Mouse (Mus musculus): ENCODE data around the gene Slc35f5. TPM values are rescaled to one million over a fixed set of nuclear protein-coding genes. Genes with fewer than 3 reads are reported as not detected.
A peak's percentile ranks its signal among the peaks of the same experiment; 100 is the strongest.
"Not testable (repeated sequence)": the region's sequence is repeated elsewhere in the genome, so short reads cannot be mapped to it uniquely, and the experiment has no call there.

Gene Slc35f5
- polyA plus RNA-seq (2015; fragmentation: Nextera tagmentation; extraction: Ambion mirVana): 63.4 and 64.5 TPM in 2 replicates

GRCm38 (mm10) chr1:125560259-125561192, at the start of gene Slc35f5:
Slc35f5 (plus strand) TSS chr1:125560595.
- Histone ChIP-seq H3K4me3 (peak within 1 kb of the TSS; percentile 92), H3K4me2 (peak within 1 kb of the TSS; percentile 70), H3K27me3 (no peaks in the 10 kb centered on the region), H3K27ac (peak within 1 kb of the TSS; percentile 95), H3K9me3 (no peaks in the 10 kb centered on the region), H3K4me1 (peaks cover 9% of the 10 kb centered on the region; the same call in 1 of the 2 replicates), H3K36me3 (peaks cover 3% of the 10 kb centered on the region; the same call in 1 of the 2 replicates), H3K9ac (peak within 1 kb of the TSS; percentile 88)
- peak; percentile 95 for ATAC-seq (ENCODE audit: insufficient number of reproducible peaks, low FRiP score, low TSS enrichment, low read depth)
- under 1% methylated on average over 61 of the region's 61 CpGs for WGBS

GRCm38 (mm10) chr1:125514706-125515105, 45.7 kb upstream of the Slc35f5 start:
- H3K4me3 ChIP-seq: no peak overlapping the region
- H3K27me3 ChIP-seq: no peaks in the 10 kb centered on the region
- no peaks in the 10 kb centered on the region for H3K9me3 ChIP-seq
- H3K4me2 ChIP-seq: no peak overlapping the region
- no peaks in the 10 kb centered on the region for H3K4me1 ChIP-seq
- no peak for ATAC-seq (ENCODE audit: insufficient number of reproducible peaks, low FRiP score, low TSS enrichment, low read depth)
- H3K27ac ChIP-seq: no peak overlapping the region
- no peak overlapping the region for H3K9ac ChIP-seq
- 88% methylated on average over 5 of the region's 5 CpGs for WGBS
- H3K36me3 ChIP-seq: no peaks in the 10 kb centered on the region

GRCm38 (mm10) chr1:125516910-125517659, 43.3 kb upstream of the Slc35f5 start:
- 59% methylated on average over 7 of the region's 7 CpGs for WGBS
- no peak overlapping the region for H3K27ac ChIP-seq
- no peaks in the 10 kb centered on the region for H3K36me3 ChIP-seq
- no peak overlapping the region for H3K9ac ChIP-seq
- H3K9me3 ChIP-seq: no peaks in the 10 kb centered on the region
- H3K27me3 ChIP-seq: no peaks in the 10 kb centered on the region
- ATAC-seq (ENCODE audit: insufficient number of reproducible peaks, low FRiP score, low TSS enrichment, low read depth): no peak
- H3K4me2 ChIP-seq: no peak overlapping the region
- H3K4me3 ChIP-seq: no peak overlapping the region
- H3K4me1 ChIP-seq: no peaks in the 10 kb centered on the region

GRCm38 (mm10) chr1:125519107-125519611, 41.2 kb upstream of the Slc35f5 start:
- Histone ChIP-seq H3K36me3 (no peaks in the 10 kb centered on the region), H3K9ac (no peak overlapping the region), H3K27ac (no peak overlapping the region), H3K9me3 (no peaks in the 10 kb centered on the region), H3K4me3 (no peak overlapping the region), H3K4me1 (no peaks in the 10 kb centered on the region), H3K27me3 (no peaks in the 10 kb centered on the region), H3K4me2 (no peak overlapping the region)
- WGBS: 49% methylated on average over 5 of the region's 5 CpGs
- ATAC-seq (ENCODE audit: insufficient number of reproducible peaks, low FRiP score, low TSS enrichment, low read depth): no peak

GRCm38 (mm10) chr1:125525965-125526665, 34.3 kb upstream of the Slc35f5 start:
- Histone ChIP-seq H3K9ac (no peak overlapping the region), H3K4me3 (no peak overlapping the region), H3K9me3 (no peaks in the 10 kb centered on the region), H3K27ac (peak overlapping the region; percentile 40; the same call in 1 of the 2 replicates), H3K36me3 (no peaks in the 10 kb centered on the region), H3K4me1 (peaks cover 6% of the 10 kb centered on the region), H3K27me3 (no peaks in the 10 kb centered on the region), H3K4me2 (no peak overlapping the region)
- ATAC-seq (ENCODE audit: insufficient number of reproducible peaks, low FRiP score, low TSS enrichment, low read depth): no peak
- WGBS: 25% methylated on average over 7 of the region's 7 CpGs

GRCm38 (mm10) chr1:125526666-125527004, 33.8 kb upstream of the Slc35f5 start:
- no peak overlapping the region; the same call in 1 of the 2 replicates for H3K27ac ChIP-seq
- no peak overlapping the region for H3K4me3 ChIP-seq

GRCm38 (mm10) chr1:125527364-125527763, 33.0 kb upstream of the Slc35f5 start:
- Histone ChIP-seq H3K4me1 (peaks cover 6% of the 10 kb centered on the region), H3K36me3 (no peaks in the 10 kb centered on the region), H3K27me3 (no peaks in the 10 kb centered on the region), H3K9ac (no peak overlapping the region), H3K4me3 (no peak overlapping the region), H3K27ac (no peak overlapping the region), H3K9me3 (no peaks in the 10 kb centered on the region), H3K4me2 (no peak overlapping the region)
- 78% methylated on average over 3 of the region's 3 CpGs for WGBS
- ATAC-seq (ENCODE audit: insufficient number of reproducible peaks, low FRiP score, low TSS enrichment, low read depth): no peak

More at GRCm38 (mm10) chr1:125526666-125527004, 33.8 kb upstream of the Slc35f5 start:
- no peak for ATAC-seq (ENCODE audit: insufficient number of reproducible peaks, low FRiP score, low TSS enrichment, low read depth)
- Histone ChIP-seq H3K27me3 (no peaks in the 10 kb centered on the region), H3K4me1 (peaks cover 6% of the 10 kb centered on the region), H3K4me2 (no peak overlapping the region), H3K9ac (no peak overlapping the region), H3K9me3 (no peaks in the 10 kb centered on the region), H3K36me3 (no peaks in the 10 kb centered on the region)
- WGBS: 76% methylated on average over 1 of the region's 1 CpGs

- H3K36me3 ChIP-seq, H3K27me3 ChIP-seq, H3K4me3 ChIP-seq, H3K9ac ChIP-seq, H3K4me2 ChIP-seq, H3K4me1 ChIP-seq, H3K27ac ChIP-seq, H3K9me3 ChIP-seq: not testable (repeated sequence)
- ATAC-seq (ENCODE audit: insufficient number of reproducible peaks, low FRiP score, low TSS enrichment, low read depth): peak; percentile 48; the same call in 1 of the 2 replicates
- 53% methylated on average over 10 of the region's 10 CpGs for WGBS
Observed at GRCm38 (mm10) chr1:125533180-125533912, 27.0 kb upstream of the Slc35f5 start.

- no peak overlapping the region for H3K4me2 ChIP-seq
- WGBS: 85% methylated on average over 2 of the region's 2 CpGs
- no peak for ATAC-seq (ENCODE audit: insufficient number of reproducible peaks, low FRiP score, low TSS enrichment, low read depth)
- no peaks in the 10 kb centered on the region for H3K27me3 ChIP-seq
- H3K27ac ChIP-seq: no peak overlapping the region
- H3K4me1 ChIP-seq: no peaks in the 10 kb centered on the region
- H3K4me3 ChIP-seq: no peak overlapping the region
- no peak overlapping the region for H3K9ac ChIP-seq
- no peaks in the 10 kb centered on the region for H3K9me3 ChIP-seq
- no peaks in the 10 kb centered on the region for H3K36me3 ChIP-seq
Observed at GRCm38 (mm10) chr1:125537131-125537530, 23.3 kb upstream of the Slc35f5 start.

GRCm38 (mm10) chr1:125537776-125538175, 22.6 kb upstream of the Slc35f5 start:
- H3K4me2 ChIP-seq: no peak overlapping the region
- no peaks in the 10 kb centered on the region for H3K27me3 ChIP-seq
- no peak for ATAC-seq (ENCODE audit: insufficient number of reproducible peaks, low FRiP score, low TSS enrichment, low read depth)
- H3K4me3 ChIP-seq: no peak overlapping the region
- 0 out of 2 replicates have a peak, but pooled peaks cover 6% of the 10 kb centered on the region for H3K4me1 ChIP-seq
- WGBS: 76% methylated on average over 8 of the region's 8 CpGs
- no peaks in the 10 kb centered on the region for H3K9me3 ChIP-seq
- H3K36me3 ChIP-seq: no peaks in the 10 kb centered on the region
- no peak overlapping the region for H3K9ac ChIP-seq
- H3K27ac ChIP-seq: no peak overlapping the region

GRCm38 (mm10) chr1:125539312-125539711, 21.1 kb upstream of the Slc35f5 start:
- Histone ChIP-seq H3K4me3 (no peak overlapping the region), H3K4me2 (no peak overlapping the region), H3K9ac (no peak overlapping the region), H3K27me3 (no peaks in the 10 kb centered on the region), H3K9me3 (no peaks in the 10 kb centered on the region), H3K27ac (no peak overlapping the region), H3K36me3 (no peaks in the 10 kb centered on the region), H3K4me1 (0 out of 2 replicates have a peak, but pooled peaks cover 7% of the 10 kb centered on the region)
- WGBS: 79% methylated on average over 2 of the region's 2 CpGs
- ATAC-seq (ENCODE audit: insufficient number of reproducible peaks, low FRiP score, low TSS enrichment, low read depth): no peak

All from limb, embryonic 15.5 days (tissue).